Comparison of ENCODE assay signal across 12 mouse cellular contexts in genomic region chr13:9757842-9758491, GRCm38 (mm10). TPM values are rescaled to one million over a fixed set of nuclear protein-coding genes. Genes with fewer than 3 reads are reported as not detected.
DNase-seq lines count a peak whose midpoint lies in the region; ATAC-seq and TF ChIP-seq lines count a peak whose summit lies in the region.
"Had no signal": no experiment of that assay in that cellular context is flagged by ENCODE, and none has a peak within 500 bp of the region (broad histone marks: within the 10 kb centered on the region; RNA-seq: fewer than 3 reads in every experiment).

No protein-coding gene starts in this region.

- peaks cover 37% of the 10 kb centered on the region for H3K4me1 ChIP-seq in lung, embryonic 16.5 days (replicated peaks; ENCODE audit: control insufficient read depth, insufficient read depth, low read length)
- peaks cover 14% of the 10 kb centered on the region for H3K4me1 ChIP-seq in hindbrain, postnatal 0 days (ENCODE audit: insufficient read depth, low read length)

- no peaks in the 10 kb centered on the region for H3K9me3 ChIP-seq in lung, embryonic 16.5 days (ENCODE audit: control insufficient read depth, low read length)
- H3K9me3 ChIP-seq in hindbrain, postnatal 0 days (ENCODE audit: low read length), result no peaks in the 10 kb centered on the region
- H3K9me3 ChIP-seq: embryonic facial prominence, embryonic 15.5 days; heart, embryonic 10.5 days had no signal

- peak; percentile 62 for ATAC-seq in frontal cortex, adult (ENCODE audit: low TSS enrichment)
- peak; percentile 89 for ATAC-seq in lung, embryonic 16.5 days (ENCODE audit: low read depth)
- peak; percentile 75 for ATAC-seq in hindbrain, postnatal 0 days
- ATAC-seq in erythroblast, adult 5-6 weeks (replicated peaks; ENCODE audit: low FRiP score, poor library complexity, severe bottlenecking), result no peak
- ATAC-seq: Patski had no signal

- peak overlapping the region; percentile 35 for H3K4me2 ChIP-seq in lung, embryonic 16.5 days (ENCODE audit: low read depth, low read length)
- H3K4me2 ChIP-seq in hindbrain, postnatal 0 days (ENCODE audit: low read depth, low read length), result 0 out of 2 replicates have a peak overlapping the region, but pooled peaks have one; percentile 3
- H3K4me2 ChIP-seq: embryonic facial prominence, embryonic 15.5 days had no signal

- H3K4me3 ChIP-seq in lung, embryonic 16.5 days (ENCODE audit: low read length), result no peak overlapping the region
- H3K4me3 ChIP-seq in hindbrain, postnatal 0 days (ENCODE audit: low read length), result no peak overlapping the region
- H3K4me3 ChIP-seq: embryonic facial prominence, embryonic 15.5 days; heart, embryonic 10.5 days had no signal

- H3K36me3 ChIP-seq in lung, embryonic 16.5 days (ENCODE audit: control insufficient read depth, insufficient read depth, low read length), result no peaks in the 10 kb centered on the region
- H3K36me3 ChIP-seq in hindbrain, postnatal 0 days (ENCODE audit: insufficient read depth, low read length), result no peaks in the 10 kb centered on the region
- H3K36me3 ChIP-seq: embryonic facial prominence, embryonic 15.5 days; heart, embryonic 10.5 days had no signal

- 35% methylated on average over 9 of the region's 9 CpGs for WGBS in lung, embryonic 16.5 days
- 27% methylated on average over 9 of the region's 9 CpGs for WGBS in hindbrain, postnatal 0 days

- no peaks in the 10 kb centered on the region for H3K27me3 ChIP-seq in lung, embryonic 16.5 days (ENCODE audit: control insufficient read depth, insufficient read depth, low read depth, low read length)
- H3K27me3 ChIP-seq in hindbrain, postnatal 0 days (ENCODE audit: insufficient read depth, low read length), result no peaks in the 10 kb centered on the region
- H3K27me3 ChIP-seq: embryonic facial prominence, embryonic 15.5 days; Patski had no signal

- 0 out of 2 replicates have a peak overlapping the region, but pooled peaks have one; percentile 24 for H3K9ac ChIP-seq in lung, embryonic 16.5 days (ENCODE audit: low read length)
- no peak overlapping the region for H3K9ac ChIP-seq in hindbrain, postnatal 0 days (replicated peaks; ENCODE audit: low read length)
- H3K9ac ChIP-seq: embryonic facial prominence, embryonic 15.5 days had no signal

- no peak for DNase-seq in frontal cortex, postnatal 25 days (ENCODE audit: low spot score in 2 of 2)
- no peak for DNase-seq in lung, postnatal 36 days
- peak; percentile 46 for DNase-seq in hindbrain, postnatal 0 days (ENCODE audit: low spot score)
- peak; percentile 26 to 51 for DNase-seq in right cerebral cortex, adult 2 months (ENCODE audit: low spot score in 2 of 2)
- DNase-seq in MN1 (ENCODE audit: low spot score), result no peak
- DNase-seq: layer of hippocampus, adult 9-11 months had no signal

- peak overlapping the region; percentile 70 for H3K27ac ChIP-seq in lung, embryonic 16.5 days (ENCODE audit: low read length)
- H3K27ac ChIP-seq in hindbrain, postnatal 0 days, result no peak overlapping the region
- H3K27ac ChIP-seq: embryonic facial prominence, embryonic 15.5 days; heart, embryonic 10.5 days had no signal

- no peak for TF ChIP-seq CTCF in hindbrain, postnatal 0 days (IDR thresholded peaks at IDR 0.05; ENCODE audit: low read depth)

RNA-seq across cellular contexts. Expression of gene Zmynd11, which starts 7.2 kb away (rescaled TPM):
- polyA plus RNA-seq in lung, embryonic 16.5 days (2015; fragmentation: Nextera tagmentation; extraction: Ambion mirVana), result 130 and 139 TPM in 2 replicates
- 104 and 143 TPM in 2 replicates for total RNA-seq in hindbrain, postnatal 0 days (2014; rRNA removed)
- 121 and 127 TPM in 2 replicates for polyA plus RNA-seq in hindbrain, postnatal 0 days (2015; fragmentation: Nextera tagmentation; extraction: Ambion mirVana)
- total RNA-seq in erythroblast, adult 5-6 weeks (2015; ENCODE audit: low replicate concordance), result 1.5 and 14.8 TPM in 2 replicates
- total RNA-seq in erythroblast, adult 5-6 weeks (2017; ENCODE audit: low replicate concordance), result 12.3 and 18.8 TPM in 2 replicates

Comparison
In these comparisons a context has a peak if more than half of its experiments do, and no peak if none do; other contexts are left out.
1. DNase-seq: peak in hindbrain, postnatal 0 days (single experiment) and right cerebral cortex, adult 2 months (2 of 2); none in frontal cortex, postnatal 25 days (0 of 2), lung, postnatal 36 days (single experiment) and MN1 (single experiment).